11 mouse cellular contexts compared by ENCODE assay signal in the genomic region with DNA sequence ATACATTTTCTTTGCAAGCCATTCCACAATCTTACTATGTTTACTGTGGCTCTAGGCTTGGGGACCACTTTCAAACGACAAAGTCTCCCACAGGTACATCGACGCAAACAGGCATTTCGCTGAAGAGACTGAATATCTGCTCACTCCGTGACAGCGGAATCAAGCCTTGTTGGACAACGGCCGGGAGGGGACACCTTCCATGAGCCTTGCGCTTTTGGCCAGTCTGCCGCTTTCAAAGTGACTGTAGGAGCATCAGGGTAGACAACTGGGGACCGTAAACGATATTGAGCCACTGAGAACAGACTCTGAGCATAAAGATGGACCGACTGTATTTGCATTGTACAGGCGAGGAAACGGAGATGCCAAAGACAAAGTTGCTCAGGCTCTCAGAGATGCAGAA. TPM values are rescaled to one million over a fixed set of nuclear protein-coding genes. Genes with fewer than 3 reads are reported as not detected.
DNase-seq lines count a peak whose midpoint lies in the region; ATAC-seq and TF ChIP-seq lines count a peak whose summit lies in the region.
"Had no signal": no experiment of that assay in that cellular context is flagged by ENCODE, and none has a peak within 500 bp of the region (broad histone marks: within the 10 kb centered on the region; RNA-seq: fewer than 3 reads in every experiment).

No protein-coding gene starts in this region.

- 84% methylated on average over 15 of the region's 15 CpGs for WGBS in heart, embryonic 15.5 days
- WGBS in bone marrow, adult 2 months, result 87% methylated on average over 15 of the region's 15 CpGs
- 93% methylated on average over 15 of the region's 15 CpGs for WGBS in hindbrain, embryonic 12.5 days
- WGBS in liver, postnatal 0 days (ENCODE audit: insufficient replicate concordance), result 83% methylated on average over 15 of the region's 15 CpGs

- ATAC-seq in heart, embryonic 15.5 days (replicated peaks; ENCODE audit: insufficient number of reproducible peaks, insufficient read depth, low FRiP score, low read depth), result no peak
- no peak for ATAC-seq in hindbrain, embryonic 12.5 days (ENCODE audit: low FRiP score)
- ATAC-seq in liver, postnatal 0 days, result no peak

- H3K9me3 ChIP-seq in heart, embryonic 15.5 days (replicated peaks), result no peaks in the 10 kb centered on the region
- H3K9me3 ChIP-seq in hindbrain, embryonic 12.5 days (replicated peaks), result no peaks in the 10 kb centered on the region
- H3K9me3 ChIP-seq in liver, postnatal 0 days (ENCODE audit: low read length), result no peaks in the 10 kb centered on the region

- no peak for DNase-seq in heart, postnatal 25 days (ENCODE audit: low spot score)
- DNase-seq in liver, postnatal 0 days, result no peak
- DNase-seq in thymus, adult 18-20 months, result no peak
- no peak for DNase-seq in frontal cortex, postnatal 25 days (ENCODE audit: low spot score in 2 of 2)
- no peak for DNase-seq in layer of hippocampus, postnatal 10 days (ENCODE audit: low spot score in 2 of 2)
- DNase-seq: adrenal gland, adult 8-10 months; kidney, adult 9 months; thymus, adult 2 months had no signal

- TF ChIP-seq POLR2A in bone marrow, adult 2 months (IDR thresholded peaks at IDR 0.05; ENCODE audit: borderline replicate concordance, control insufficient read depth, low read depth, low read length), result no peak

- intact Hi-C loops in heart, postnatal 25 days (cut with DNase I), result loop anchor here (5.0 kb wide), 1 partner anchor 252 kb away; no protein-coding TSS in a partner anchor

- peaks cover 10% of the 10 kb centered on the region for H3K36me3 ChIP-seq in heart, embryonic 15.5 days
- peaks cover 3% of the 10 kb centered on the region; the same call in 1 of the 2 replicates for H3K36me3 ChIP-seq in hindbrain, embryonic 12.5 days
- H3K36me3 ChIP-seq in liver, postnatal 0 days (replicated peaks; ENCODE audit: insufficient read depth, low read length), result peaks cover 9% of the 10 kb centered on the region; the same call in 1 of the 2 replicates

- H3K4me1 ChIP-seq in heart, embryonic 15.5 days (replicated peaks), result peaks cover 9% of the 10 kb centered on the region
- H3K4me1 ChIP-seq in bone marrow, adult 2 months (ENCODE audit: control insufficient read depth, insufficient read depth, low read length), result no peaks in the 10 kb centered on the region; the same call in 1 of the 2 replicates
- peaks cover 7% of the 10 kb centered on the region; the same call in 1 of the 2 replicates for H3K4me1 ChIP-seq in hindbrain, embryonic 12.5 days
- peaks cover 17% of the 10 kb centered on the region for H3K4me1 ChIP-seq in liver, postnatal 0 days (ENCODE audit: insufficient read depth)

- TF ChIP-seq CTCF in bone marrow, adult 2 months (IDR thresholded peaks at IDR 0.05; ENCODE audit: control insufficient read depth, insufficient read depth, low read length), result no peak
- TF ChIP-seq CTCF in liver, postnatal 0 days (IDR thresholded peaks at IDR 0.05; ENCODE audit: low read depth), result no peak

- 0 out of 2 replicates have a peak overlapping the region, but pooled peaks have one; percentile 96 for H3K27ac ChIP-seq in heart, embryonic 15.5 days
- peak overlapping the region; percentile 55 for H3K27ac ChIP-seq in bone marrow, adult 2 months (ENCODE audit: control insufficient read depth, insufficient read depth, low read depth, low read length, poor library complexity)
- H3K27ac ChIP-seq in hindbrain, embryonic 12.5 days, result no peak overlapping the region
- H3K27ac ChIP-seq in liver, postnatal 0 days (ENCODE audit: low read depth), result peak overlapping the region; percentile 94

- no peak for TF ChIP-seq EP300 in liver, postnatal 0 days (IDR thresholded peaks at IDR 0.05; ENCODE audit: low read depth)

- peak overlapping the region; percentile 81 for H3K4me3 ChIP-seq in heart, embryonic 15.5 days
- H3K4me3 ChIP-seq in bone marrow, adult 2 months (replicated peaks; ENCODE audit: control insufficient read depth, low read depth, low read length), result peak overlapping the region; percentile 1
- H3K4me3 ChIP-seq in hindbrain, embryonic 12.5 days, result no peak overlapping the region
- peak overlapping the region; percentile 77 for H3K4me3 ChIP-seq in liver, postnatal 0 days (ENCODE audit: low read depth, low read length)

- H3K4me2 ChIP-seq in heart, embryonic 15.5 days, result peak overlapping the region; percentile 84
- peak overlapping the region; percentile 67 for H3K4me2 ChIP-seq in hindbrain, embryonic 12.5 days (replicated peaks)
- peak overlapping the region; percentile 93 for H3K4me2 ChIP-seq in liver, postnatal 0 days (ENCODE audit: low read depth, low read length)

- peak overlapping the region; percentile 13; the same call in 1 of the 2 replicates for H3K9ac ChIP-seq in heart, embryonic 15.5 days
- H3K9ac ChIP-seq in hindbrain, embryonic 12.5 days, result no peak overlapping the region
- peak overlapping the region; percentile 75 for H3K9ac ChIP-seq in liver, postnatal 0 days (replicated peaks)

- no peaks in the 10 kb centered on the region for H3K27me3 ChIP-seq in heart, embryonic 15.5 days
- no peaks in the 10 kb centered on the region for H3K27me3 ChIP-seq in hindbrain, embryonic 12.5 days
- no peaks in the 10 kb centered on the region for H3K27me3 ChIP-seq in liver, postnatal 0 days (ENCODE audit: insufficient read depth, low read length)

RNA-seq across cellular contexts. Expression of a gene that starts 1.5 kb away (rescaled TPM):
- 60.4 and 64.6 TPM in 2 replicates for polyA plus RNA-seq in heart, embryonic 15.5 days (2015; fragmentation: Nextera tagmentation; extraction: Ambion mirVana)
- 10 to 100 TPM; 27.7 to 28.9 TPM for total RNA-seq in heart, postnatal 25 days (2021)
- 23.4 and 30.3 TPM in 2 replicates for polyA plus RNA-seq in bone marrow, adult 2 months (2011; ENCODE audit: insufficient read depth, insufficient read length, low replicate concordance, missing spikeins)
- polyA plus RNA-seq in hindbrain, embryonic 12.5 days (2016; fragmentation: Nextera tagmentation; extraction: Ambion mirVana), result 36.3 and 44.6 TPM in 2 replicates
- polyA plus RNA-seq in liver, postnatal 0 days (2015; fragmentation: Nextera tagmentation; extraction: Ambion mirVana), result 34.2 and 34.8 TPM in 2 replicates
- total RNA-seq in layer of hippocampus, postnatal 10 days (2021), result 10 to 100 TPM; 12.2 TPM

RNA-seq across cellular contexts. Expression of a gene that starts 54.0 kb away (rescaled TPM):
- 21.9 and 24.4 TPM in 2 replicates for polyA plus RNA-seq in heart, embryonic 15.5 days (2015; fragmentation: Nextera tagmentation; extraction: Ambion mirVana)
- total RNA-seq in heart, postnatal 25 days (2021), result 10 to 100 TPM; 19.7 to 22.1 TPM
- 6.8 and 11.4 TPM in 2 replicates for polyA plus RNA-seq in bone marrow, adult 2 months (2011; ENCODE audit: insufficient read depth, insufficient read length, low replicate concordance, missing spikeins)
- polyA plus RNA-seq in hindbrain, embryonic 12.5 days (2016; fragmentation: Nextera tagmentation; extraction: Ambion mirVana), result 26.7 and 28.7 TPM in 2 replicates
- 3.5 and 4.1 TPM in 2 replicates for polyA plus RNA-seq in liver, postnatal 0 days (2015; fragmentation: Nextera tagmentation; extraction: Ambion mirVana)
- 10 to 100 TPM; 20.7 to 25.9 TPM for total RNA-seq in layer of hippocampus, postnatal 10 days (2021)
